In the genomic region with DNA sequence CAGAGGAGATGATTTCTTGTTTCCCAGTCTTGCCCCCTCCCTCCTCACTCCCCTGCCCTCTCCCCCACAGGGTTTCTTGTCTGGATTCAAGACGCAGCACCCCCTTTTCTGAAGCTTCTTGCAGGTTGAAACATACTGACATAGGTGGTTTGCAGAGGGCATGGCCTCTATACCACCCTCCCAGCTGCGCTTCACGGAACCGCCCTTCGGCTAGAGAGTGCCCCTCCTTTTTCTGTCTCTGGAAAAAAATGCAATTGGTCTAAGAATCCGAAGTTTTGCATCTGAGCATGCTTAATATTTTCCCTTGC, we compare ENCODE assay signal across 8 mouse cellular contexts. TPM values are rescaled to one million over a fixed set of nuclear protein-coding genes. Genes with fewer than 3 reads are reported as not detected.
DNase-seq lines count a peak whose midpoint lies in the region; ATAC-seq and TF ChIP-seq lines count a peak whose summit lies in the region.

No protein-coding gene starts in this region.

- H3K79me2 ChIP-seq in myocyte (ENCODE audit: control insufficient read depth, insufficient read depth): no peaks in the 10 kb centered on the region

- peaks cover 8% of the 10 kb centered on the region for H3K4me1 ChIP-seq in embryonic facial prominence, embryonic 14.5 days (ENCODE audit: control insufficient read depth, insufficient read depth, low read length)
- peaks cover 13% of the 10 kb centered on the region for H3K4me1 ChIP-seq in hindbrain, embryonic 16.5 days (ENCODE audit: control insufficient read depth, insufficient read depth, low read depth, low read length)

- no peaks in the 10 kb centered on the region for H3K27me3 ChIP-seq in embryonic facial prominence, embryonic 14.5 days (replicated peaks; ENCODE audit: control insufficient read depth, insufficient read depth, low read length)
- no peaks in the 10 kb centered on the region for H3K27me3 ChIP-seq in hindbrain, embryonic 16.5 days (replicated peaks; ENCODE audit: control insufficient read depth, insufficient read depth, low read length)
- peaks cover 14% of the 10 kb centered on the region for H3K27me3 ChIP-seq in myocyte (ENCODE audit: control insufficient read depth, insufficient read depth, insufficient read length)

- H3ac ChIP-seq in myocyte (ENCODE audit: control insufficient read depth, insufficient read length): no peak overlapping the region

- WGBS in embryonic facial prominence, embryonic 14.5 days: 2% methylated on average over 6 of the region's 6 CpGs
- WGBS in hindbrain, embryonic 16.5 days: 2% methylated on average over 6 of the region's 6 CpGs

- intact Hi-C loops in left cerebral cortex, adult 2 months (cut with DNase I): loop anchor here (10.0 kb wide), 1 partner anchor 926 kb away; a partner anchor contains a TSS
- intact Hi-C loops in left cerebral cortex, postnatal 25 days (cut with DNase I): no loop called here

- peak overlapping the region; percentile 77 for H3K4me2 ChIP-seq in embryonic facial prominence, embryonic 14.5 days (ENCODE audit: low read depth, low read length)
- H3K4me2 ChIP-seq in hindbrain, embryonic 16.5 days (ENCODE audit: low read length): peak overlapping the region; percentile 86
- H3K4me2 ChIP-seq in myocyte (ENCODE audit: low read depth): peak overlapping the region; percentile 77

- ATAC-seq in embryonic facial prominence, embryonic 14.5 days (ENCODE audit: low read depth): no peak
- 0 out of 2 replicates have a peak, but pooled peaks have one; percentile 0 for ATAC-seq in hindbrain, embryonic 16.5 days
- no peak for ATAC-seq in megakaryocyte progenitor cell, adult 5-6 weeks (replicated peaks; ENCODE audit: poor library complexity)

- no peaks in the 10 kb centered on the region for H3K9me3 ChIP-seq in embryonic facial prominence, embryonic 14.5 days (ENCODE audit: control insufficient read depth, low read length)
- H3K9me3 ChIP-seq in hindbrain, embryonic 16.5 days (ENCODE audit: control insufficient read depth, low read length): no peaks in the 10 kb centered on the region

- no peaks in the 10 kb centered on the region for H3K36me3 ChIP-seq in embryonic facial prominence, embryonic 14.5 days (ENCODE audit: control insufficient read depth, insufficient read depth, low read length)
- no peaks in the 10 kb centered on the region for H3K36me3 ChIP-seq in hindbrain, embryonic 16.5 days (ENCODE audit: control insufficient read depth, insufficient read depth, low read length)
- H3K36me3 ChIP-seq in myocyte (ENCODE audit: control insufficient read depth, insufficient read depth): no peaks in the 10 kb centered on the region

- peak overlapping the region; percentile 93 for H3K27ac ChIP-seq in left cerebral cortex, adult 2 months
- peak overlapping the region; percentile 92; the same call in 1 of the 2 replicates for H3K27ac ChIP-seq in embryonic facial prominence, embryonic 14.5 days (replicated peaks; ENCODE audit: low read depth, low read length)
- H3K27ac ChIP-seq in hindbrain, embryonic 16.5 days (ENCODE audit: low read depth, low read length): peak overlapping the region; percentile 99

- no peak for TF ChIP-seq POLR2A in myocyte (IDR thresholded peaks at IDR 0.05; ENCODE audit: insufficient read length, low read depth)

- peak overlapping the region; percentile 75 for H3K4me3 ChIP-seq in left cerebral cortex, adult 2 months
- peak overlapping the region; percentile 71 for H3K4me3 ChIP-seq in embryonic facial prominence, embryonic 14.5 days (ENCODE audit: low read depth, low read length)
- H3K4me3 ChIP-seq in hindbrain, embryonic 16.5 days (ENCODE audit: low read length): peak overlapping the region; percentile 67
- peak overlapping the region; percentile 17 for H3K4me3 ChIP-seq in myocyte

- peak; percentile 26 to 31 for DNase-seq in left cerebral cortex, adult 2 months (ENCODE audit: extremely low spot score in 1 of 2, low spot score in 2 of 2)
- no peak for DNase-seq in left cerebral cortex, postnatal 25 days (ENCODE audit: low spot score in 2 of 2)
- peak; percentile 14 for DNase-seq in embryonic facial prominence, embryonic 14.5 days (ENCODE audit: low spot score)
- DNase-seq in testis, postnatal 14 days (ENCODE audit: low spot score): no peak
- no peak for DNase-seq in gastrocnemius, postnatal 10 days

- peak overlapping the region; percentile 85 for H3K9ac ChIP-seq in embryonic facial prominence, embryonic 14.5 days (ENCODE audit: low read depth, low read length)
- peak overlapping the region; percentile 88 for H3K9ac ChIP-seq in hindbrain, embryonic 16.5 days (ENCODE audit: low read depth, low read length)

- TF ChIP-seq CTCF in left cerebral cortex, adult 2 months (IDR thresholded peaks at IDR 0.05): no peak

TF ChIP-seq in myocyte, 11 proteins besides CTCF, POLR2A, EP300 and RAD21:
- no peak for TF ChIP-seq MAX (IDR thresholded peaks at IDR 0.05; ENCODE audit: low read depth)
- TF ChIP-seq TCF12 (IDR thresholded peaks at IDR 0.05; ENCODE audit: insufficient read depth, poor library complexity, severe bottlenecking): no peak
- no peak for TF ChIP-seq SRF (IDR thresholded peaks at IDR 0.05; ENCODE audit: control insufficient read depth, insufficient read length, low read depth)
TF ChIP-seq in myocyte: peak in this region for 0.

RNA-seq across cellular contexts. Expression of a gene that starts 4.4 kb away (rescaled TPM):
- total RNA-seq in left cerebral cortex, adult 2 months (2021): 10 to 100 TPM; 22.6 to 24.5 TPM
- 10 to 100 TPM; 25.4 to 26.0 TPM for total RNA-seq in left cerebral cortex, postnatal 25 days (2021)
- 5.4 and 6.1 TPM in 2 replicates for polyA plus RNA-seq in embryonic facial prominence, embryonic 14.5 days (2014; fragmentation: Nextera tagmentation; extraction: Ambion mirVana)
- 20.6 and 29.1 TPM in 2 replicates for polyA plus RNA-seq in hindbrain, embryonic 16.5 days (2015; fragmentation: Nextera tagmentation; extraction: Ambion mirVana)
- polyA plus RNA-seq in myocyte (2012; fragmentation: generic; extraction: Trizol): 0.01 TPM
- total RNA-seq in megakaryocyte progenitor cell, adult 5-6 weeks (2015): not detected in 2 replicates
- not detected in 2 replicates for total RNA-seq in megakaryocyte progenitor cell, adult 5-6 weeks (2017)
- total RNA-seq in gastrocnemius, postnatal 10 days (2021): 1 to 10 TPM in 1 of 2 experiments, under 1 TPM in 1; 0.82 to 1.3 TPM

Comparison
In these comparisons a context has a peak if more than half of its experiments do, and no peak if none do; other contexts are left out.
1. DNase-seq: peak in left cerebral cortex, adult 2 months (2 of 2) and embryonic facial prominence, embryonic 14.5 days (single experiment); none in left cerebral cortex, postnatal 25 days (0 of 2), testis, postnatal 14 days (single experiment) and gastrocnemius, postnatal 10 days (single experiment).
2. H3K4me3 ChIP-seq: peak in every context shown above with its lines; median percentile 75 in left cerebral cortex, adult 2 months; 71 in embryonic facial prominence, embryonic 14.5 days; 67 in hindbrain, embryonic 16.5 days; 17 in myocyte.
3. RNA of a gene that starts 4.4 kb away (total RNA-seq): 25.4 to 26.0 TPM in left cerebral cortex, postnatal 25 days and 22.6 to 24.5 TPM in left cerebral cortex, adult 2 months; 0.82 to 1.3 TPM in gastrocnemius, postnatal 10 days and not detected in megakaryocyte progenitor cell, adult 5-6 weeks; every median in the first group is over 10 times any median in the second.
4. Peak in every context shown above with its lines, with median percentiles within 50 percentile points of each other: H3K27ac ChIP-seq and H3K4me2 ChIP-seq.